ENCODE assay signal across 9 mouse cellular contexts in the genomic region with DNA sequence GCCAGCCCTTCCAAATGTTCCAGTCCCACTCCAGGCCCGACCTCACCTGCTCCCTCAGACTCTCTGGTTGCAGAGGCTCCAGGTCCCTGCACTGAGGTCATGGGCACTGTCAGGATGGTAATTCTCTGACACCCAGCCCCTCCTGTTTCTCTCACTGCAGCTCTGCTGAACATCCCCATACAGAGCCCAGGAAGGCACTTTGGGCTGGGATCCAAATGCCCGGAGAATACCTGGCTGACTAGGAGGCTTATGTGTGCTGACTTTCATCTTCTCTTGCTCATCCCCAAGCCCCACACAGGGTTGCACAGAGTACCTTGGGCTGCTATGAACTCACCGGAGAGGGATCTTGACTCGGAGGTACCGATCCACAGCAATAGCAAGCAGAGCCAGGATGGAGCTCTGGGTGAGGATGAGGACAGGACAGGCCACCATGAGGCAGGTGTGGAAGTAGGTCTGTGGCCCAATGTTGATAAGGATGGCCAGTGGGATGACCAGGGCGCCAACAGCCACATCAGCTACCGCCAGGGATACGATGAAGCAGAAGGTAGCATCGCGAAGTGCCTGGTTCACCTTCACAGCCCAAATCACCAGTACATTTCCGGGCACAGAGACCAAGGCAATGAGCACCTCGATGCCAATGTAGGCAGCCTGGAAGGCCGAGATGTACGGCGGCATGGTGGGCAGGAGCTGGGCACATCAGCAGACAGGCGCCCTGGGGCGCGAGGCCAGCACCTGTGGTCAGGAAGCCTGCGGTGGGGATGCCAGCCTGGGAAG. TPM values are rescaled to one million over a fixed set of nuclear protein-coding genes. Genes with fewer than 3 reads are reported as not detected.
DNase-seq lines count a peak whose midpoint lies in the region; ATAC-seq and TF ChIP-seq lines count a peak whose summit lies in the region.
"Had no signal": no experiment of that assay in that cellular context is flagged by ENCODE, and none has a peak within 500 bp of the region (broad histone marks: within the 10 kb centered on the region; RNA-seq: fewer than 3 reads in every experiment).

No protein-coding gene starts in this region.

- no peak for TF ChIP-seq CTCF in gastrocnemius, adult 2 months (IDR thresholded peaks at IDR 0.05)
- no peak for TF ChIP-seq CTCF in E14TG2a.4 (conservative IDR thresholded peaks at IDR 0.05; ENCODE audit: low read length)
- no peak for TF ChIP-seq CTCF in intestine, postnatal 0 days (IDR thresholded peaks at IDR 0.05; ENCODE audit: low read depth)

- H3K36me3 ChIP-seq in E14TG2a.4 (ENCODE audit: insufficient read depth, low read length): no peaks in the 10 kb centered on the region
- no peaks in the 10 kb centered on the region for H3K36me3 ChIP-seq in embryonic facial prominence, embryonic 14.5 days (ENCODE audit: control insufficient read depth, insufficient read depth, low read length)
- H3K36me3 ChIP-seq in intestine, postnatal 0 days (ENCODE audit: control insufficient read depth, insufficient read depth): no peaks in the 10 kb centered on the region

- intact Hi-C loops in gastrocnemius, adult 2 months (cut with DNase I): no loop called here
- intact Hi-C loops in gastrocnemius, postnatal 14 days (cut with DNase I; ENCODE audit: low total_unique reads): no loop called here

- no peak for ATAC-seq in embryonic facial prominence, embryonic 14.5 days (ENCODE audit: low read depth)
- no peak for ATAC-seq in intestine, postnatal 0 days
- ATAC-seq in frontal cortex, adult (ENCODE audit: low TSS enrichment): no peak

- no peak overlapping the region for H3K9ac ChIP-seq in embryonic facial prominence, embryonic 14.5 days (ENCODE audit: low read depth, low read length)
- H3K9ac ChIP-seq in intestine, postnatal 0 days (ENCODE audit: low read depth, low read length): no peak overlapping the region

- H3K4me2 ChIP-seq in embryonic facial prominence, embryonic 14.5 days (ENCODE audit: low read depth, low read length): peak overlapping the region; percentile 92; the same call in 1 of the 2 replicates
- H3K4me2 ChIP-seq in intestine, postnatal 0 days (replicated peaks; ENCODE audit: low read depth): peak overlapping the region; percentile 83

- peaks cover 35% of the 10 kb centered on the region for H3K4me1 ChIP-seq in E14TG2a.4 (replicated peaks; ENCODE audit: low read depth, low read length)
- H3K4me1 ChIP-seq in embryonic facial prominence, embryonic 14.5 days (ENCODE audit: control insufficient read depth, insufficient read depth, low read length): peaks cover 10% of the 10 kb centered on the region; the same call in 1 of the 2 replicates
- H3K4me1 ChIP-seq in intestine, postnatal 0 days (replicated peaks; ENCODE audit: control insufficient read depth, insufficient read depth, low read length): 0 out of 2 replicates have a peak, but pooled peaks cover 7% of the 10 kb centered on the region

- H3K9me3 ChIP-seq in E14TG2a.4 (ENCODE audit: low read length): no peaks in the 10 kb centered on the region
- no peaks in the 10 kb centered on the region for H3K9me3 ChIP-seq in embryonic facial prominence, embryonic 14.5 days (ENCODE audit: control insufficient read depth, low read length)
- H3K9me3 ChIP-seq in intestine, postnatal 0 days (ENCODE audit: control insufficient read depth): no peaks in the 10 kb centered on the region

- H3K27me3 ChIP-seq in E14TG2a.4 (ENCODE audit: insufficient read depth, low read length): peaks cover 81% of the 10 kb centered on the region
- peaks cover 35% of the 10 kb centered on the region for H3K27me3 ChIP-seq in embryonic facial prominence, embryonic 14.5 days (replicated peaks; ENCODE audit: control insufficient read depth, insufficient read depth, low read length)
- peaks cover 27% of the 10 kb centered on the region for H3K27me3 ChIP-seq in intestine, postnatal 0 days (replicated peaks; ENCODE audit: control insufficient read depth, insufficient read depth, low read length)

- H3K27ac ChIP-seq in gastrocnemius, adult 2 months: no peak overlapping the region
- no peak overlapping the region for H3K27ac ChIP-seq in embryonic facial prominence, embryonic 14.5 days (replicated peaks; ENCODE audit: low read depth, low read length)
- H3K27ac ChIP-seq in intestine, postnatal 0 days (ENCODE audit: low read depth, low read length): peak overlapping the region; percentile 51

- WGBS in embryonic facial prominence, embryonic 14.5 days: 58% methylated on average over 15 of the region's 19 CpGs
- 56% methylated on average over 19 of the region's 19 CpGs for WGBS in intestine, postnatal 0 days

- H3K4me3 ChIP-seq in gastrocnemius, adult 2 months: peak overlapping the region; percentile 72
- H3K4me3 ChIP-seq in E14TG2a.4 (replicated peaks; ENCODE audit: low read length): peak overlapping the region; percentile 74
- peak overlapping the region; percentile 47; the same call in 1 of the 2 replicates for H3K4me3 ChIP-seq in embryonic facial prominence, embryonic 14.5 days (ENCODE audit: low read depth, low read length)
- H3K4me3 ChIP-seq in intestine, postnatal 0 days (ENCODE audit: low read depth, low read length): peak overlapping the region; percentile 29

- no peak for DNase-seq in gastrocnemius, adult 2 months
- DNase-seq in gastrocnemius, postnatal 14 days: no peak
- no peak for DNase-seq in embryonic facial prominence, embryonic 14.5 days (ENCODE audit: low spot score)
- no peak for DNase-seq in frontal cortex, postnatal 25 days (ENCODE audit: low spot score in 2 of 2)
- DNase-seq in lung, postnatal 36 days: no peak

RNA-seq across cellular contexts. Expression of a gene that starts 1.4 kb away (rescaled TPM):
- total RNA-seq in gastrocnemius, adult 2 months (2021): under 1 TPM; 0.20 to 0.31 TPM
- total RNA-seq in gastrocnemius, postnatal 14 days (2021): under 1 TPM; 0.58 to 0.78 TPM
- 1.5 and 1.8 TPM in 2 replicates for polyA plus RNA-seq in embryonic facial prominence, embryonic 14.5 days (2014; fragmentation: Nextera tagmentation; extraction: Ambion mirVana)
- polyA plus RNA-seq in intestine, postnatal 0 days (2015; fragmentation: Nextera tagmentation; extraction: Ambion mirVana): 2.2 and 2.4 TPM in 2 replicates

RNA-seq across cellular contexts. Expression of a gene that starts 40.6 kb away (rescaled TPM):
- 100 to 1,000 TPM; 192 to 318 TPM for total RNA-seq in gastrocnemius, adult 2 months (2021)
- 100 to 1,000 TPM; 716 to 830 TPM for total RNA-seq in gastrocnemius, postnatal 14 days (2021)
- polyA plus RNA-seq in embryonic facial prominence, embryonic 14.5 days (2014; fragmentation: Nextera tagmentation; extraction: Ambion mirVana): 151 and 157 TPM in 2 replicates
- 0.13 TPM in 1 of 2 replicates, not detected in the other for polyA plus RNA-seq in intestine, postnatal 0 days (2015; fragmentation: Nextera tagmentation; extraction: Ambion mirVana)

RNA-seq across cellular contexts. Expression of a gene that starts 51.9 kb away (rescaled TPM):
- 1 to 10 TPM; 1.8 to 6.9 TPM for total RNA-seq in gastrocnemius, adult 2 months (2021)
- total RNA-seq in gastrocnemius, postnatal 14 days (2021): 1 to 10 TPM; 1.4 to 2.0 TPM
- 23.3 and 27.0 TPM in 2 replicates for polyA plus RNA-seq in embryonic facial prominence, embryonic 14.5 days (2014; fragmentation: Nextera tagmentation; extraction: Ambion mirVana)
- 0.50 and 0.99 TPM in 2 replicates for polyA plus RNA-seq in intestine, postnatal 0 days (2015; fragmentation: Nextera tagmentation; extraction: Ambion mirVana)

RNA-seq across cellular contexts. Expression of a gene that starts 55.9 kb away (rescaled TPM):
- total RNA-seq in gastrocnemius, adult 2 months (2021): 10 to 100 TPM; 11.6 to 34.5 TPM
- 10 to 100 TPM; 67.9 to 75.3 TPM for total RNA-seq in gastrocnemius, postnatal 14 days (2021)
- polyA plus RNA-seq in embryonic facial prominence, embryonic 14.5 days (2014; fragmentation: Nextera tagmentation; extraction: Ambion mirVana): 219 and 223 TPM in 2 replicates
- polyA plus RNA-seq in intestine, postnatal 0 days (2015; fragmentation: Nextera tagmentation; extraction: Ambion mirVana): 0.08 TPM in 1 of 2 replicates, not detected in the other
- total RNA-seq: layer of hippocampus, adult 8-10 months had no signal
